Mouse (Mus musculus): ENCODE measurements around the gene Map3k7.

- TF ChIP-seq EP300 (IDR thresholded peaks at IDR 0.05; ENCODE audit: low read depth) (no peak), CTCF (IDR thresholded peaks at IDR 0.05; ENCODE audit: low read depth) (no peak)
Measured at GRCm38 (mm10) chr4:31915114-31915513, 48.8 kb upstream of the Map3k7 start.

Measured in liver, embryonic 14.5 days (tissue).